Mouse (Mus musculus): ENCODE measurements at regions not wholly inside any gene's neighbourhood (a gene's known extent, or its start where the extent isn't known, plus 50 kb on each side); places are given as distances from the start of the nearest gene placed in this dataset.

DNA sequence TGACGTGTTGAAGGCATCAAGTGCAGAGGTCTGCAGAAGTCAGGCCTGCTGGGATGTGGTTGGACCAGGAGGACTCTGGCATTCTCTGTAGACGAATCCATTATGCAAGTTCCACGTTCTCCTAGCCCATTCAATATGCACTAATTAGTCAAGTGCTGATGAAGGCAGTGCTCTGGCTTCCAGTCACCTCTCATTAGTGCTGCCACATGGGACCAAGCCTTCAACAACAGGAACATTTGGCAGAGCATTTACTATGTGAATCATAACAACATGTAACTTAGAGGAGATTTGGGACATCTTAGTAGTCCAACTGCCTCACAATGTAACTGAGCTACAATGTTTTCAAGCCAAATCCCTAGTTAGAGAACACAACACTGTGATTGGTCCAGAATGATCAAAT lies 92.5 kb downstream of the Nfkbiz start:
- TF ChIP-seq POLR2A (IDR thresholded peaks at IDR 0.05; ENCODE audit: low read depth, low read length) (no peak), CTCF (IDR thresholded peaks at IDR 0.05; ENCODE audit: borderline replicate concordance, insufficient read depth, low read length) (no peak)
